Mouse (Mus musculus) macrophage (primary cell): Measurements from ENCODE around the gene Rpl39. TPM values are rescaled to one million over a fixed set of nuclear protein-coding genes. Genes with fewer than 3 reads are reported as not detected.
"Not testable (repeated sequence)": the region's sequence is repeated elsewhere in the genome, so short reads cannot be mapped to it uniquely, and the experiment has no call there.

Experiments
- H3K27ac ChIP-seq: fragments of 350-480 bp; formaldehyde crosslinking; 2 replicates; pipeline ENCODE4 v1.9.0; 2021
- H3K36me3 ChIP-seq: fragments of 350-480 bp; formaldehyde crosslinking; 2 replicates; pipeline ENCODE4 v1.9.0; 2021; ENCODE audit errors: inconsistent target
- H3K4me3 ChIP-seq: fragments of 350-480 bp; formaldehyde crosslinking; 2 replicates; pipeline ENCODE4 v1.9.0; 2021; ENCODE audit errors: inconsistent target
- H3K79me2 ChIP-seq: fragments of 350-480 bp; formaldehyde crosslinking; 2 replicates; pipeline ENCODE4 v1.9.0; 2021; ENCODE audit errors: inconsistent target
- WGBS: methylation state at CpG from one replicate; pipeline ENCODE4 v1.1.7; 2026; ENCODE audit warnings: inconsistent platforms; ENCODE audit not compliant: missing documents; 5-methylcytosine and 5-hydroxymethylcytosine counted together
- polyA plus RNA-seq: library from polyadenylated mRNA; stranded (reverse); fragments of 250-400 nt; gene quantifications from 3 replicates; pipeline ENCODE4 v1.2.4, GENCODE M21; 2018; ENCODE audit warnings: inconsistent platforms

Rpl39 gene
- polyA plus RNA-seq, 1 experiment from 2014 or later: 127 TPM

DNA sequence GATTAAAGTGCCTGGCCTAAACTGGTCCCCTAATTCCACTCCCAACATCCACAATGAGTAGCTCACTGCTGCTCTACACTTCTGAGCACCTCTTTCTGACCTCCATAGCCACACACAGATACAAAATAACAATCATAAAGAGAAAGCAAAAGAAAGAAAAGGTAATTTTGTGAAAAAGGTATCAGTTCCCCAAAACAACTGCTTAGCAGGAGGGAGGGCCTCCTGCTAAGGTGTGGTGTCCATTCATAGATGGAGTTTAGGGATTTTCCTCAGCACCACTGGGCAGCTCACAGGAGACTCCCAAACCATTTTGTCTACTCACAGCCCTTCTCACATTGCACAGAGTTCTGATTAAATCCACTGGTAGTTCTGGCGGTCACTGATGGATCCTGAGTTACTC lies 3.6 kb upstream of the Rpl39 start:
- WGBS: 78% methylated on average over 1 of the region's 1 CpGs
- Histone ChIP-seq H3K4me3 (no peak overlapping the region), H3K27ac (no peak overlapping the region), H3K79me2 (peaks cover 11% of the 10 kb centered on the region), H3K36me3 (no peaks in the 10 kb centered on the region)

GRCm38 (mm10) chrX:37085665-37086064 lies 463 bp upstream of the Rpl39 start:
- peak overlapping the region; percentile 59 for H3K4me3 ChIP-seq
- H3K27ac ChIP-seq: peak overlapping the region; percentile 51
- peaks cover 20% of the 10 kb centered on the region for H3K79me2 ChIP-seq
- H3K36me3 ChIP-seq: no peaks in the 10 kb centered on the region
- WGBS: 24% methylated on average over 7 of the region's 9 CpGs

DNA sequence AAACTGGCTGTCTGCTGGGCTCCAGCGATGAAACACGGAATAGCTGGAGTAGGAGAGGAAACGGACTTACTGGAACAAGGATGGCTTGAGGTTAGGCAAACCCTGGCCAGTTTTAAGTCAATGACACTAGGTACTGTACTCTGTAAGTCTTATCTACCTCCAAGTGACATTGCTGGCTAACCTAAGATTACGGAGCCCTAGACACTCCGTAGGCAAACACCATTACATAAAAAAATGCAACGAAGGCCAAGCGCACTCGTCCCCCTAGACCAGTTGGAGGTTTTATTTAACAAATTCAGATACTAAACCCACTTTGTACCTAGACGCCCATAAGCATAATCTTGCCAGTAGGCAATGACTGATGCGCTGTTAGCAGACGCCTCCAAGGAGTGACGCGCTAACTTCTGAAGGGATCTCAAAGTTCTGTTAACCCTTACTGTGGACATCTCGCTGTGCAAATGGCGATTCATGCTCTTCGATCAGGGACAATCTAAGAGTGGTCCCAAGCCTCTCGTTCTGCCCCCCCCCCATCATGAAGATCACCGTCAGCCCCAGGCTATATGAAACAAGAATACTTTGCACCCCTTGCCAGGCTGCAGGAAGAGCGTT lies 780 bp downstream of the Rpl39 start:
- Histone ChIP-seq H3K27ac (peak overlapping the region; percentile 51), H3K36me3 (no peaks in the 10 kb centered on the region), H3K79me2 (peaks cover 20% of the 10 kb centered on the region), H3K4me3 (peak overlapping the region; percentile 59)
- 23% methylated on average over 19 of the region's 19 CpGs for WGBS

DNA sequence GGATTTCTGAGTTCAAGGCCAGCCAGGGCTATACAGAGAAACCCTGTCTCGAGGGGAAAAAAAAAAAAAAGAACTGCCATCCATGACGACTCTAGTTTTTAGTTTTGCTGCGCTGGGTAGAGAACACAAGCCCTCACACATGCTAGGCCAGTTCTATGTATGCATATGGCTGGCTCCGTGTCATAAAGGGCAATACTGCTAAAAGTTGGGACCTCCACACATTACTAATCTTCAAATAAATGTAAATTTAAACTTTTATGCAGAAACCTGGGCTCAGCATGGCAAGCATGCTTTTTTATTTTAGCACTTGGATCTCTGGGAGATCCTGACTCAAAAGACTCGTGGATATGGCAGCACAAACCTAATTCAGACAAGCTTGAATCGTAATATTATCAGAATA lies 4.0 kb downstream of the Rpl39 start:
- WGBS: 64% methylated on average over 5 of the region's 6 CpGs
- H3K27ac ChIP-seq: no peak overlapping the region
- H3K36me3 ChIP-seq: no peaks in the 10 kb centered on the region
- H3K4me3 ChIP-seq: no peak overlapping the region
- peaks cover 20% of the 10 kb centered on the region for H3K79me2 ChIP-seq

DNA sequence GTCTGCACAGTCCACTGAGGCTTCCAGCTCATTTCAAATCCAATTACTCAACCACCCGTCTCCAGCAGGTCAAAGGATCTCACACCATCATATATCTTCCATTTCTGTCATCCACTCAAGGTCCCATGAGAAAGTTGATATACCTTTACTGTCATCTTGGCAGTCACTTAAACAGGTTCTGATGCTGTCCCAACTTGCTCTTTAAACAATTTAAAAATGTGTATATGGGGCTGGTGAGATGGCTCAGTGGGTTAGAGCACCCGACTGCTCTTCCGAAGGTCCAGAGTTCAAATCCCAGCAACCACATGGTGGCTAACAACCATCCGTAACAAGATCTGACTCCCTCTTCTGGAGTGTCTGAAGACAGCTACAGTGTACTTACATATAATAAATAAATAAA lies 4.9 kb downstream of the Rpl39 start:
- not testable (repeated sequence) for H3K27ac ChIP-seq
- 67% methylated on average over 3 of the region's 4 CpGs for WGBS

GRCm38 (mm10) chrX:37076651-37077050 lies 8.6 kb downstream of the Rpl39 start:
- no peak overlapping the region for H3K4me3 ChIP-seq
- no peaks in the 10 kb centered on the region for H3K79me2 ChIP-seq
- WGBS: 93% methylated on average over 4 of the region's 8 CpGs
- H3K36me3 ChIP-seq: no peaks in the 10 kb centered on the region
- H3K27ac ChIP-seq: no peak overlapping the region

More for the DNA sequence above, 4.9 kb downstream of the Rpl39 start:
- peaks cover 20% of the 10 kb centered on the region for H3K79me2 ChIP-seq
- not testable (repeated sequence) for H3K4me3 ChIP-seq, H3K36me3 ChIP-seq

DNA sequence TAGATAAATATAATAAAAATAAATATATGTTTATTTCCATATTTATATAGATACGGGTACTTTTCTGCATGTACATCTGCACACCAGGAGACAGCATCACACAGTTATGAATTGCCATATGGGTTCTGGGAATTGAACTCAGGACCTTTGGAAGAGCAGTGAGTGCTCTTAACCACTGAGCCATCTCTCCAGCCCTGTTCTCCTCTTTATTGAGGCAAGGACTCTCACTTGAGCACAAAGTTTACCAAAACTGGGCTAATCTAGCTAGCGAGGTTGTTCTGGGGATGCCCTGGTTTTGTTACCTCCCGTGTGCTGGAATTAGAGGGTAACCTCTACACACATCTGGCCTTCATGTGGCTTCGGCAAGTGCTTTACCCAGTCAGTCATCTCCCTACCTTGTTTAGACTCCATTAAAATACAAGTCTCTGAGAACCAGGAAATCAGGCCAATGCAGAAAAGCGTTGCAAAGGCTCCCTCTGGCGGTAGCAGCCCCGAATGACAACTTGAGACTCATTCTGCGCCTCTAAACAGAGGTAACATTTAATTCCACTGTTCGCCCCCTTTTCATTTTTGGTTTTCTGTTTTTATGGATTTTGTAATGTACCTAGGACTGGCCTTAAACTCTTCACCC lies 10.8 kb downstream of the Rpl39 start:
- Histone ChIP-seq H3K79me2 (no peaks in the 10 kb centered on the region), H3K27ac (no peak overlapping the region), H3K4me3 (no peak overlapping the region), H3K36me3 (no peaks in the 10 kb centered on the region)
- WGBS: 39% methylated on average over 9 of the region's 9 CpGs

DNA sequence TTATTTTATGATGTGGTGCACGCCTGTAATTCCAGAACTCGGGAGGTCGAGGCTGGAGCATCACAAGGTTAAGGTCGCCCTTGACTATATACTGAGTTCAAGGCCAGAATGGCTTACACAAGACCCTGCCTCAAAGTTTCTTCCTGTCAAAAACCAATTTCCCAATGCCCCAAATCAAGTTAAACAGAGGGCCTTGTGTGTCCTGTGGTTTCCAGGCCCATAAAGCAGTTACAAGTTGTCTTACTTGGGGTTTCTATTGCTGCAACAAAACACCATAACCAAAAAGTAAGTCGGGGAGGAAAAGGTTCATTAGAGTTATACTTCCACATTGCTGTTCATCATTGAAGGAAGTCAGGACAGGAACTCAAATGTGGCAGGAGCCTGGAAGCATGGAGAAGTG lies 16.4 kb downstream of the Rpl39 start:
- no peak overlapping the region for H3K27ac ChIP-seq
- no peak overlapping the region for H3K4me3 ChIP-seq
- H3K79me2 ChIP-seq: no peaks in the 10 kb centered on the region
- 76% methylated on average over 5 of the region's 5 CpGs for WGBS
- no peaks in the 10 kb centered on the region for H3K36me3 ChIP-seq

DNA sequence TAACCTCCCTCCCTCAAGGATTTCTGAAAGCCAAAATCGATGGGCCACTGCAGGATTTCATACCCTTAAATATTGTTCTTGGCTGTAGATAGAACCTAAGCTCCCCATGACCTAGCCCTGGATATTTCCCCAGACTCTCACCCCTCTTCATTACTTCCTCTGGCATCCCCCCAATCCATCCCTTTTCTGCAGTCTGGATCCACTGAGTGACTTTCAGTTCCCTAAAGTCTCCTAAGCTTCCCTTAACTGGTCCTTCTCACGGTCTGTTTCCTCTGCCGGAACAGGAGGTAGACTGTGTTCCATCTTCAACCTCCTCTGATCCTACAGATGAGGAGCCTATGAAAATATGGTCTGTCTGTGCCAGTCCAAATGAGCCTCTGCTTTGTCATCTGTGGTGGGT lies 17.9 kb downstream of the Rpl39 start:
- H3K79me2 ChIP-seq: no peaks in the 10 kb centered on the region
- no peak overlapping the region for H3K27ac ChIP-seq
- no peak overlapping the region for H3K4me3 ChIP-seq
- H3K36me3 ChIP-seq: no peaks in the 10 kb centered on the region
- 39% methylated on average over 3 of the region's 3 CpGs for WGBS

DNA sequence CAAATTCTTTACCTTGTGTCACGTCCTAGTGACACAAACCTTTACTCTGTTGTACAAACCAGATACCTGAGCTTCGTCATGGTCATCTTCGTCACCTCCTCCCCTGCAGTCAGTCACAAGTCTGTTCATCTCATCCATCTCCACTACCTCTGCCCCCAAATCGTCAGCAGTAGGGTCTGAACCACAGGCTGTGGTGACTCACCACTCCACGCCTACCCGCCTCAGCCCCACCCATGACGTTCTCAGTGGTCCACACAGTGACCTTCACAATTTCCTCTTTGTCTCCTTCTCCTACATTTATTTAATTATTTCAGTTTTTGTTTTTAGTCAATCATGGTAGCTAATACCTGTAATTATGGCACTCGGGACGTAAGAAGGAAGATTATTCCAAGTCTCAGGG lies 21.3 kb downstream of the Rpl39 start:
- Histone ChIP-seq H3K79me2 (no peaks in the 10 kb centered on the region), H3K4me3 (no peak overlapping the region), H3K27ac (no peak overlapping the region), H3K36me3 (no peaks in the 10 kb centered on the region)
- WGBS: 72% methylated on average over 9 of the region's 9 CpGs

- H3K36me3 ChIP-seq: no peaks in the 10 kb centered on the region
- H3K4me3 ChIP-seq: no peak overlapping the region
- H3K27ac ChIP-seq: no peak overlapping the region
- no peaks in the 10 kb centered on the region for H3K79me2 ChIP-seq
- 25% methylated on average over 65 of the region's 70 CpGs for WGBS
Measured at GRCm38 (mm10) chrX:37048890-37049823, 36.0 kb downstream of the Rpl39 start.

GRCm38 (mm10) chrX:37048066-37048889 lies 36.9 kb downstream of the Rpl39 start, which contains the start of gene Sowahd:
Gene Sowahd (plus strand): TSS chrX:37048845.
- no peak within 1 kb of the TSS for H3K4me3 ChIP-seq
- 18% methylated on average over 35 of the region's 38 CpGs for WGBS
- no peaks in the 10 kb centered on the region for H3K79me2 ChIP-seq

DNA sequence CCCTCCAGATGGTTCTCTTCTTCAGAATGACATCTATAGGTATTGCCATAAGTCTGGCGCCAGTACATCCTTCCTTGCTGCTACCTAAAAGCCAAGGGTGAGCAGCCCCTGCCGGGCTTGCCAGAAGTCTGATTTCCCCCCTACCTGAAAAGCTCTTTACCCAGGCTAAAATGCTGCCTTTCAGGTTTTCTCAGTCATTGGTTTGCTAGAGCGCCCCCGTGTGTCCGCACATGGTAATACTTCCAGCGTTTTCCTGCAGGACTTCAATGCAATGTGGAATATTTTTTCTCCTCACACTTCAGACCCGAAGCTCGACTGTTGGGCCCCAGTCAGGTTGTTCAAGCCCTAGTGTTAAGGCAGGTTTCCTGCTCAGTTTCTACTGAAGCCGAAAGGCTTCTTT lies 42.5 kb downstream of the Rpl39 start:
- Histone ChIP-seq H3K4me3 (no peak overlapping the region), H3K36me3 (no peaks in the 10 kb centered on the region), H3K27ac (no peak overlapping the region), H3K79me2 (no peaks in the 10 kb centered on the region)
- WGBS: 31% methylated on average over 9 of the region's 9 CpGs

More at GRCm38 (mm10) chrX:37048066-37048889, 36.9 kb downstream of the Rpl39 start, which contains the start of gene Sowahd:
- Histone ChIP-seq H3K36me3 (no peaks in the 10 kb centered on the region), H3K27ac (no peak within 1 kb of the TSS)
